Mouse (Mus musculus) cortical plate, adult 2 months (tissue): Measurements from ENCODE around the gene Stt3b.

Experiments used
- CTCF ChIP-seq: fragments of 200-500 bp; IDR thresholded peaks from 2 replicates; pipeline ENCODE4 v1.5.1; 2011; ENCODE audit warnings: mild to moderate bottlenecking, control low read depth, low read length; ENCODE audit not compliant: insufficient read depth; ENCODE audit errors: extremely low read depth
- POLR2A ChIP-seq: fragments of 200-500 bp; IDR thresholded peaks from 2 replicates; pipeline ENCODE4 v1.6.1; 2011; ENCODE audit warnings: mild to moderate bottlenecking, low read length, control low read depth; ENCODE audit not compliant: insufficient read depth; ENCODE audit errors: extremely low read depth

- TF ChIP-seq CTCF (peak; percentile 64), POLR2A (no peak)
Measured at GRCm38 (mm10) chr9:115261456-115261855, 48.8 kb downstream of the Stt3b start.
